Mouse (Mus musculus): ENCODE measurements around the gene Iffo1. TPM values are rescaled to one million over a fixed set of nuclear protein-coding genes. Genes with fewer than 3 reads are reported as not detected.

The Iffo1 gene
- polyA plus RNA-seq (2014; fragmentation: Nextera tagmentation; extraction: Ambion mirVana) = 6.0 and 6.2 TPM in 2 replicates

GRCm38 (mm10) chr6:125145001-125145400 is at the start of gene Iffo1:
Gene Iffo1, plus strand, starts transcription at chr6:125145241.
- peak; percentile 66 for TF ChIP-seq CTCF (IDR thresholded peaks at IDR 0.05; ENCODE audit: low read depth)
- H3K9me3 ChIP-seq (ENCODE audit: low read depth, low read length) = no peaks in the 10 kb centered on the region
- H3K4me3 ChIP-seq (ENCODE audit: low read depth, low read length) = peak within 1 kb of the TSS; percentile 58
- WGBS = under 1% methylated on average over 16 of the region's 16 CpGs
- no peaks in the 10 kb centered on the region for H3K27me3 ChIP-seq (ENCODE audit: insufficient read depth, low read length)
- peak within 1 kb of the TSS; percentile 80 for H3K27ac ChIP-seq (ENCODE audit: low read depth)
- ATAC-seq (ENCODE audit: insufficient read depth) (peak; percentile 95), DNase-seq (peak; percentile 94)
- H3K9ac ChIP-seq = peak within 1 kb of the TSS; percentile 66
- peaks cover 10% of the 10 kb centered on the region; the same call in 1 of the 2 replicates for H3K4me1 ChIP-seq (ENCODE audit: insufficient read depth)
- peak within 1 kb of the TSS; percentile 82 for H3K4me2 ChIP-seq
- peaks cover 45% of the 10 kb centered on the region for H3K36me3 ChIP-seq (ENCODE audit: insufficient read depth)

GRCm38 (mm10) chr6:125095391-125096278 is 49.4 kb upstream of the Iffo1 start, which contains the start of gene Chd4:
Gene Chd4, plus strand, starts transcription at chr6:125095981.
- Histone ChIP-seq H3K4me3 (ENCODE audit: low read depth, low read length) (peak within 1 kb of the TSS; percentile 93), H3K9me3 (ENCODE audit: low read depth, low read length) (no peaks in the 10 kb centered on the region), H3K4me2 (peak within 1 kb of the TSS; percentile 96), H3K27me3 (ENCODE audit: insufficient read depth, low read length) (no peaks in the 10 kb centered on the region), H3K36me3 (ENCODE audit: insufficient read depth) (peaks cover 31% of the 10 kb centered on the region), H3K27ac (ENCODE audit: low read depth) (peak within 1 kb of the TSS; percentile 96), H3K9ac (peak within 1 kb of the TSS; percentile 86), H3K4me1 (ENCODE audit: insufficient read depth) (peaks cover 31% of the 10 kb centered on the region)
- TF ChIP-seq CTCF (IDR thresholded peaks at IDR 0.05; ENCODE audit: low read depth) = no peak
- 2% methylated on average over 44 of the region's 45 CpGs for WGBS
- ATAC-seq (ENCODE audit: insufficient read depth) = peak; percentile 71
- peak; percentile 93 for DNase-seq

GRCm38 (mm10) chr6:125096279-125096596 is 48.8 kb upstream of the Iffo1 start:
- Histone ChIP-seq H3K9ac (peak overlapping the region; percentile 86), H3K4me3 (ENCODE audit: low read depth, low read length) (peak overlapping the region; percentile 93), H3K27ac (ENCODE audit: low read depth) (peak overlapping the region; percentile 96), H3K4me2 (peak overlapping the region; percentile 96), H3K4me1 (ENCODE audit: insufficient read depth) (peaks cover 29% of the 10 kb centered on the region), H3K36me3 (ENCODE audit: insufficient read depth) (peaks cover 37% of the 10 kb centered on the region), H3K27me3 (ENCODE audit: insufficient read depth, low read length) (no peaks in the 10 kb centered on the region), H3K9me3 (ENCODE audit: low read depth, low read length) (no peaks in the 10 kb centered on the region)
- peak; percentile 45 for ATAC-seq (ENCODE audit: insufficient read depth)
- 1% methylated on average over 18 of the region's 32 CpGs for WGBS
- TF ChIP-seq CTCF (IDR thresholded peaks at IDR 0.05; ENCODE audit: low read depth) = no peak
- no peak for DNase-seq

- peak overlapping the region; percentile 93 for H3K4me3 ChIP-seq (ENCODE audit: low read depth, low read length)
- H3K36me3 ChIP-seq (ENCODE audit: insufficient read depth) = peaks cover 42% of the 10 kb centered on the region
- H3K27ac ChIP-seq (ENCODE audit: low read depth) = peak overlapping the region; percentile 96
- H3K4me2 ChIP-seq = peak overlapping the region; percentile 96
- no peak for TF ChIP-seq CTCF (IDR thresholded peaks at IDR 0.05; ENCODE audit: low read depth)
- H3K9ac ChIP-seq = peak overlapping the region; percentile 86
- ATAC-seq (ENCODE audit: insufficient read depth) (peak; percentile 56), DNase-seq (peak; percentile 59)
- H3K4me1 ChIP-seq (ENCODE audit: insufficient read depth) = peaks cover 29% of the 10 kb centered on the region
- H3K9me3 ChIP-seq (ENCODE audit: low read depth, low read length) = no peaks in the 10 kb centered on the region
- WGBS = under 1% methylated on average over 36 of the region's 44 CpGs
- no peaks in the 10 kb centered on the region for H3K27me3 ChIP-seq (ENCODE audit: insufficient read depth, low read length)
Measured at GRCm38 (mm10) chr6:125096597-125097345, 48.3 kb upstream of the Iffo1 start.

GRCm38 (mm10) chr6:125097346-125097689 is 47.7 kb upstream of the Iffo1 start:
- DNase-seq = peak; percentile 34
- WGBS = 2% methylated on average over 12 of the region's 12 CpGs

GRCm38 (mm10) chr6:125097951-125098350 is 47.1 kb upstream of the Iffo1 start:
- H3K36me3 ChIP-seq (ENCODE audit: insufficient read depth) = peaks cover 54% of the 10 kb centered on the region
- no peak for ATAC-seq (ENCODE audit: insufficient read depth)

More at GRCm38 (mm10) chr6:125097346-125097689, 47.7 kb upstream of the Iffo1 start:
- no peaks in the 10 kb centered on the region for H3K9me3 ChIP-seq (ENCODE audit: low read depth, low read length)
- no peak for ATAC-seq (ENCODE audit: insufficient read depth)
- H3K27ac ChIP-seq (ENCODE audit: low read depth) = peak overlapping the region; percentile 96; the same call in 1 of the 2 replicates
- H3K4me2 ChIP-seq = peak overlapping the region; percentile 96
- H3K9ac ChIP-seq = peak overlapping the region; percentile 86
- TF ChIP-seq CTCF (IDR thresholded peaks at IDR 0.05; ENCODE audit: low read depth) = no peak
- no peaks in the 10 kb centered on the region for H3K27me3 ChIP-seq (ENCODE audit: insufficient read depth, low read length)
- H3K4me3 ChIP-seq (ENCODE audit: low read depth, low read length) = peak overlapping the region; percentile 93
- peaks cover 47% of the 10 kb centered on the region for H3K36me3 ChIP-seq (ENCODE audit: insufficient read depth)
- peaks cover 29% of the 10 kb centered on the region for H3K4me1 ChIP-seq (ENCODE audit: insufficient read depth)

More at GRCm38 (mm10) chr6:125097951-125098350, 47.1 kb upstream of the Iffo1 start:
- Histone ChIP-seq H3K4me2 (peak overlapping the region; percentile 96), H3K9me3 (ENCODE audit: low read depth, low read length) (no peaks in the 10 kb centered on the region), H3K9ac (peak overlapping the region; percentile 86), H3K27me3 (ENCODE audit: insufficient read depth, low read length) (no peaks in the 10 kb centered on the region), H3K27ac (ENCODE audit: low read depth) (no peak overlapping the region), H3K4me1 (ENCODE audit: insufficient read depth) (peaks cover 29% of the 10 kb centered on the region), H3K4me3 (ENCODE audit: low read depth, low read length) (peak overlapping the region; percentile 93)
- WGBS = 36% methylated on average over 8 of the region's 8 CpGs
- no peak for TF ChIP-seq CTCF (IDR thresholded peaks at IDR 0.05; ENCODE audit: low read depth)
- DNase-seq = no peak

Measured in lung, embryonic 14.5 days (tissue).